Mouse (Mus musculus): ENCODE results near the gene Micu1. TPM values are rescaled to one million over a fixed set of nuclear protein-coding genes. Genes with fewer than 3 reads are reported as not detected.

The Micu1 gene
- polyA plus RNA-seq, 1 experiment from 2014 or later, result 69.1 TPM

GRCm38 (mm10) chr10:59773441-59774140, 71.3 kb downstream of the Micu1 start:
- Histone ChIP-seq H3K9ac (ENCODE audit: low read length) (no peak overlapping the region), H3K27ac (ENCODE audit: low read depth, low read length) (no peak overlapping the region), H3K4me2 (ENCODE audit: low read length) (no peak overlapping the region), H3K9me3 (replicated peaks; ENCODE audit: control insufficient read depth, low read length) (no peaks in the 10 kb centered on the region), H3K4me1 (ENCODE audit: control insufficient read depth, insufficient read depth, low read length) (peaks cover 6% of the 10 kb centered on the region; the same call in 1 of the 2 replicates), H3K36me3 (ENCODE audit: control insufficient read depth, insufficient read depth, low read length) (0 out of 2 replicates have a peak, but pooled peaks cover 3% of the 10 kb centered on the region), H3K4me3 (ENCODE audit: low read depth, low read length) (no peak overlapping the region), H3K27me3 (replicated peaks; ENCODE audit: control insufficient read depth, insufficient read depth, low read length) (no peaks in the 10 kb centered on the region)
- peak; percentile 51 for DNase-seq (ENCODE audit: low spot score)
- WGBS, result 62% methylated on average over 13 of the region's 13 CpGs
- ATAC-seq, result no peak

DNA sequence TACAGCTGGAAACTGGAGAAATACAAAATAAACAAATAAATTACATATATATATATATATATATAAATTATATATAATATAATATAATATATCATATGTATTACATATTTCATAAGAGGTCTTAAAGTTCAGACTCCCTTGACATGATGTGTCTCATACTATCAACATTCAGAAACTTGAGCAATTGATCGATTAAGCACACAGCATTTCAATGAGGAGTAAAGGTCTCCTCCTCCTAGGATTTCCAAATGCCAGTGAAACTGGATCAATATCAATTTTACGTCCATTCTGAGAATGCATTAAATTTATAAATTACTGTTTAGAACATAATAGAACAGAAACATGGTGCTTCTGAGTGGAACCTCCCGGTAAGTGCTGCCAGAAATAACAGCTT, 71.9 kb downstream of the Micu1 start:
- Histone ChIP-seq H3K9ac (ENCODE audit: low read length) (no peak overlapping the region), H3K4me3 (ENCODE audit: low read depth, low read length) (no peak overlapping the region), H3K27me3 (replicated peaks; ENCODE audit: control insufficient read depth, insufficient read depth, low read length) (no peaks in the 10 kb centered on the region), H3K4me1 (ENCODE audit: control insufficient read depth, insufficient read depth, low read length) (peaks cover 6% of the 10 kb centered on the region; the same call in 1 of the 2 replicates), H3K27ac (ENCODE audit: low read depth, low read length) (0 out of 2 replicates have a peak overlapping the region, but pooled peaks have one; percentile 44), H3K9me3 (replicated peaks; ENCODE audit: control insufficient read depth, low read length) (no peaks in the 10 kb centered on the region), H3K36me3 (ENCODE audit: control insufficient read depth, insufficient read depth, low read length) (0 out of 2 replicates have a peak, but pooled peaks cover 3% of the 10 kb centered on the region), H3K4me2 (ENCODE audit: low read length) (no peak overlapping the region)
- DNase-seq (ENCODE audit: low spot score) (no peak), ATAC-seq (no peak)
- 87% methylated on average over 3 of the region's 3 CpGs for WGBS

GRCm38 (mm10) chr10:59777246-59777645, 75.0 kb downstream of the Micu1 start:
- Histone ChIP-seq H3K9me3 (replicated peaks; ENCODE audit: control insufficient read depth, low read length) (no peaks in the 10 kb centered on the region), H3K36me3 (ENCODE audit: control insufficient read depth, insufficient read depth, low read length) (0 out of 2 replicates have a peak, but pooled peaks cover 3% of the 10 kb centered on the region), H3K27ac (ENCODE audit: low read depth, low read length) (no peak overlapping the region), H3K9ac (ENCODE audit: low read length) (no peak overlapping the region), H3K4me1 (ENCODE audit: control insufficient read depth, insufficient read depth, low read length) (peaks cover 6% of the 10 kb centered on the region; the same call in 1 of the 2 replicates), H3K4me2 (ENCODE audit: low read length) (no peak overlapping the region), H3K4me3 (ENCODE audit: low read depth, low read length) (no peak overlapping the region), H3K27me3 (replicated peaks; ENCODE audit: control insufficient read depth, insufficient read depth, low read length) (no peaks in the 10 kb centered on the region)
- ATAC-seq (no peak), DNase-seq (ENCODE audit: low spot score) (no peak)
- WGBS, result 80% methylated on average over 3 of the region's 3 CpGs

DNA sequence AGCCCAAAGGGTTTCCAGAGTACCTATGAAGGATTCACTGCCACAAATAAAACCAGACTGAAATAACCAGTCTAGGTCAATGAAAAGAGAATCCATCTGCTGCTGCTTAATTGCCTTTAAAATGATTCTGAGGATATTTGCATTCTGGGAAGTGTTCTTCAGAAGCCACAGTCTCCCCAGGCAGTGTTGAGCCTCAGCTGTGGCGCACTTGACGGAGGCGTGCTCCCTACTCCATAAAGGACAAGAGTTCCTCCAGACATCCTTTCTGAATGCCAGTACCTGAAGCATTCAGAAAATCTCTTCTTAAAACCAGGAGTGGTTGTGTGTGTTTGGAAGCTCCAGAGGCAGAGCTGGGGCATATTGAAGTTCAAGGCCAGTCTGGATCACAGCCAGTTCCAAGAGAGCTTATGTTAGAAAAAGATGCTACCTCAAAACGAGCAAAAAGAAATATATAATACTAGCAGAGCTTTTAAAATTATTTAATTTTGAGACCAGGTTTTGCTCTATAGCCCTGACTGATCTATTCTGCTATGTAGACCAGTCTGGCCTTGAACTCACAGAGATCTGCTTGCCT, 75.9 kb downstream of the Micu1 start:
- ATAC-seq (no peak), DNase-seq (ENCODE audit: low spot score) (peak; percentile 46)
- Histone ChIP-seq H3K27me3 (replicated peaks; ENCODE audit: control insufficient read depth, insufficient read depth, low read length) (no peaks in the 10 kb centered on the region), H3K4me1 (ENCODE audit: control insufficient read depth, insufficient read depth, low read length) (peaks cover 3% of the 10 kb centered on the region; the same call in 1 of the 2 replicates), H3K4me2 (ENCODE audit: low read length) (no peak overlapping the region), H3K9me3 (replicated peaks; ENCODE audit: control insufficient read depth, low read length) (no peaks in the 10 kb centered on the region), H3K36me3 (ENCODE audit: control insufficient read depth, insufficient read depth, low read length) (0 out of 2 replicates have a peak, but pooled peaks cover 3% of the 10 kb centered on the region), H3K9ac (ENCODE audit: low read length) (no peak overlapping the region), H3K27ac (ENCODE audit: low read depth, low read length) (no peak overlapping the region), H3K4me3 (ENCODE audit: low read depth, low read length) (no peak overlapping the region)
- 71% methylated on average over 4 of the region's 4 CpGs for WGBS

- Histone ChIP-seq H3K9me3 (replicated peaks; ENCODE audit: control insufficient read depth, low read length) (no peaks in the 10 kb centered on the region), H3K4me3 (ENCODE audit: low read depth, low read length) (no peak overlapping the region), H3K4me2 (ENCODE audit: low read length) (no peak overlapping the region), H3K27me3 (replicated peaks; ENCODE audit: control insufficient read depth, insufficient read depth, low read length) (no peaks in the 10 kb centered on the region), H3K4me1 (ENCODE audit: control insufficient read depth, insufficient read depth, low read length) (no peaks in the 10 kb centered on the region), H3K36me3 (ENCODE audit: control insufficient read depth, insufficient read depth, low read length) (0 out of 2 replicates have a peak, but pooled peaks cover 3% of the 10 kb centered on the region), H3K27ac (ENCODE audit: low read depth, low read length) (0 out of 2 replicates have a peak overlapping the region, but pooled peaks have one; percentile 15), H3K9ac (ENCODE audit: low read length) (no peak overlapping the region)
- DNase-seq (ENCODE audit: low spot score) (no peak), ATAC-seq (no peak)
- 10% methylated on average over 3 of the region's 3 CpGs for WGBS
Measured at GRCm38 (mm10) chr10:59780698-59781097, 78.4 kb downstream of the Micu1 start.

DNA sequence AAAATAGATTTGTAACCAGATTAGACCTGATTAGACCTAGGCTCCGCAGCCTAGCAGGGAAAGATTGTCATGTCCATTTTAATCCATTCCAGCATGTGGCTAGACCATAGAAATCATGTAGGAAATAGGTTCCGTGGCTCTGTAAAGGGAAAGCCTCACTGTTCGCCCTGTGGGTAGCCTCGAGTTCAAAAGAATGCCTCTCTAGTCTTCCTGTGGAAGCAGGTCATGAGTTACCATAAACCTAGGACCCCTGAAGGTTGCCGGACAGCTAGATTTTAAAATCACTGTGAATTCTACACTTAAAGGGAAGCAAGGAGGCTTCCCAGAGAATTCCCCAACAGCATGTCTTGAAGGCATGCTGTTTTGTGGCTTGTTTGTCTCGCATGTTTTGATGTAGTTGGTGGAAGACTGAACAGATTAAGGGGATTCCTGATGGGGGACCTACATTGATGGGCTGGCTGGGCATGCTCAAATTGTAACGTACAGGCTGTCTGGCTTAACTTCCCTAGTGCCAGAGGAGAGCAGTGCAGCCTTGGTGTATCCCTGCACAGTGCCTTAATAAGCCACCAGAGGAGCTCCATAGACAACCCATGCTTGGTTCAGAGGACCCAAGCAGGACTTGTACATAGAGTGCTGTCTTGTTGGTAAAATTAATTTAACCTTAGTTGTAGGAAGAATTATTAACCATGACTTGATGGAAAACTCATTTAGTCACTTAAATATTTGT, 79.1 kb downstream of the Micu1 start:
- no peak overlapping the region for H3K4me3 ChIP-seq (ENCODE audit: low read depth, low read length)
- no peak overlapping the region for H3K4me2 ChIP-seq (ENCODE audit: low read length)
- ATAC-seq (peak; percentile 57; the same call in 1 of the 2 replicates), DNase-seq (ENCODE audit: low spot score) (peak; percentile 27)
- no peaks in the 10 kb centered on the region for H3K36me3 ChIP-seq (ENCODE audit: control insufficient read depth, insufficient read depth, low read length)
- no peaks in the 10 kb centered on the region for H3K4me1 ChIP-seq (ENCODE audit: control insufficient read depth, insufficient read depth, low read length)
- H3K27ac ChIP-seq (ENCODE audit: low read depth, low read length), result 0 out of 2 replicates have a peak overlapping the region, but pooled peaks have one; percentile 15
- no peaks in the 10 kb centered on the region for H3K9me3 ChIP-seq (replicated peaks; ENCODE audit: control insufficient read depth, low read length)
- no peak overlapping the region for H3K9ac ChIP-seq (ENCODE audit: low read length)
- H3K27me3 ChIP-seq (replicated peaks; ENCODE audit: control insufficient read depth, insufficient read depth, low read length), result no peaks in the 10 kb centered on the region
- 44% methylated on average over 7 of the region's 7 CpGs for WGBS

GRCm38 (mm10) chr10:59784731-59785685, 82.7 kb downstream of the Micu1 start:
- H3K4me2 ChIP-seq (ENCODE audit: low read length), result no peak overlapping the region
- ATAC-seq (no peak), DNase-seq (ENCODE audit: low spot score) (no peak)
- no peak overlapping the region for H3K9ac ChIP-seq (ENCODE audit: low read length)
- no peaks in the 10 kb centered on the region for H3K27me3 ChIP-seq (replicated peaks; ENCODE audit: control insufficient read depth, insufficient read depth, low read length)
- peaks cover 10% of the 10 kb centered on the region; the same call in 1 of the 2 replicates for H3K36me3 ChIP-seq (ENCODE audit: control insufficient read depth, insufficient read depth, low read length)
- H3K9me3 ChIP-seq (replicated peaks; ENCODE audit: control insufficient read depth, low read length), result no peaks in the 10 kb centered on the region
- WGBS, result 79% methylated on average over 18 of the region's 18 CpGs
- no peak overlapping the region for H3K4me3 ChIP-seq (ENCODE audit: low read depth, low read length)
- no peak overlapping the region for H3K27ac ChIP-seq (ENCODE audit: low read depth, low read length)
- no peaks in the 10 kb centered on the region for H3K4me1 ChIP-seq (ENCODE audit: control insufficient read depth, insufficient read depth, low read length)

DNA sequence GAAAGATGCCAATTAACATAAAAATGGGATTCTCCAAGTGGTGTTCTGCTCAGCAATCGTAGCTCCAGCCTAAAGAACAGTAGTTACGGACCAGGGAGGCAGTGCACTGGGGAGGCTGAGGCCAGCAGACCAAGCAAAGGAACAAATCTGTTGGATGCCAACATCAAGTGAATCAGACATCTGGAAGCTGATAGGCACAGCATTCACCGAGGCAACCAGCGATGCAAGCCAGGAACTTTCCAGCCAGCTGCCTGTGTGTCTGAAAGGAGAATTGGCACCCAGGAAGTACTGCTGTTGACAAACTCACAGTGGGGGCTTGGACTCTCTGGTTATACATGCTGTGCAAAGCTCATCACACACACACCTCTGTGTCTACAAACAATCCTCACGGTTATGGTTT, 84.0 kb downstream of the Micu1 start:
- Histone ChIP-seq H3K36me3 (ENCODE audit: control insufficient read depth, insufficient read depth, low read length) (peaks cover 10% of the 10 kb centered on the region; the same call in 1 of the 2 replicates), H3K27me3 (replicated peaks; ENCODE audit: control insufficient read depth, insufficient read depth, low read length) (no peaks in the 10 kb centered on the region), H3K27ac (ENCODE audit: low read depth, low read length) (no peak overlapping the region), H3K4me1 (ENCODE audit: control insufficient read depth, insufficient read depth, low read length) (no peaks in the 10 kb centered on the region), H3K4me2 (ENCODE audit: low read length) (no peak overlapping the region), H3K9me3 (replicated peaks; ENCODE audit: control insufficient read depth, low read length) (no peaks in the 10 kb centered on the region), H3K4me3 (ENCODE audit: low read depth, low read length) (no peak overlapping the region), H3K9ac (ENCODE audit: low read length) (no peak overlapping the region)
- ATAC-seq (peak; percentile 42; the same call in 1 of the 2 replicates), DNase-seq (ENCODE audit: low spot score) (peak; percentile 64)
- WGBS, result 38% methylated on average over 5 of the region's 5 CpGs
